8 mouse cellular contexts compared by ENCODE assay signal in genomic region chr8:61908303-61909215, GRCm38 (mm10). TPM values are rescaled to one million over a fixed set of nuclear protein-coding genes. Genes with fewer than 3 reads are reported as not detected.
A peak's percentile ranks its signal among the peaks of the same experiment; 100 is the strongest.
DNase-seq lines count a peak whose midpoint lies in the region; ATAC-seq and TF ChIP-seq lines count a peak whose summit lies in the region.

No protein-coding gene starts in this region.

- H3K4me3 ChIP-seq in liver, postnatal 0 days (ENCODE audit: low read depth, low read length): no peak overlapping the region
- no peak overlapping the region for H3K4me3 ChIP-seq in stomach, embryonic 15.5 days (replicated peaks)

- no peak for TF ChIP-seq EP300 in liver, postnatal 0 days (IDR thresholded peaks at IDR 0.05; ENCODE audit: low read depth)

- TF ChIP-seq CTCF in liver, postnatal 0 days (IDR thresholded peaks at IDR 0.05; ENCODE audit: low read depth): no peak

- H3K4me2 ChIP-seq in liver, postnatal 0 days (ENCODE audit: low read depth, low read length): 0 out of 2 replicates have a peak overlapping the region, but pooled peaks have one; percentile 4
- no peak overlapping the region for H3K4me2 ChIP-seq in stomach, embryonic 15.5 days

- no peak overlapping the region for H3K27ac ChIP-seq in liver, postnatal 0 days (ENCODE audit: low read depth)
- H3K27ac ChIP-seq in stomach, embryonic 15.5 days: no peak overlapping the region

- ATAC-seq in liver, postnatal 0 days: no peak
- ATAC-seq in stomach, embryonic 15.5 days (ENCODE audit: insufficient read depth, low FRiP score, low read depth): peak; percentile 43; the same call in 1 of the 2 replicates

- no peak overlapping the region for H3K9ac ChIP-seq in liver, postnatal 0 days (replicated peaks)
- no peak overlapping the region for H3K9ac ChIP-seq in stomach, embryonic 15.5 days

- H3K9me3 ChIP-seq in liver, postnatal 0 days (ENCODE audit: low read length): no peaks in the 10 kb centered on the region
- H3K9me3 ChIP-seq in stomach, embryonic 15.5 days: no peaks in the 10 kb centered on the region

- H3K27me3 ChIP-seq in liver, postnatal 0 days (ENCODE audit: insufficient read depth, low read length): no peaks in the 10 kb centered on the region
- no peaks in the 10 kb centered on the region for H3K27me3 ChIP-seq in stomach, embryonic 15.5 days (replicated peaks)

- WGBS in liver, postnatal 0 days (ENCODE audit: insufficient replicate concordance): 28% methylated on average over 13 of the region's 13 CpGs
- WGBS in stomach, embryonic 15.5 days: 43% methylated on average over 13 of the region's 13 CpGs

- intact Hi-C loops in left cerebral cortex, postnatal 36 days (cut with DNase I): no loop called here
- intact Hi-C loops in heart, postnatal 10 days (cut with DNase I): no loop called here

- no peaks in the 10 kb centered on the region for H3K4me1 ChIP-seq in liver, postnatal 0 days (ENCODE audit: insufficient read depth)
- H3K4me1 ChIP-seq in stomach, embryonic 15.5 days: no peaks in the 10 kb centered on the region

- H3K36me3 ChIP-seq in liver, postnatal 0 days (replicated peaks; ENCODE audit: insufficient read depth, low read length): no peaks in the 10 kb centered on the region
- H3K36me3 ChIP-seq in stomach, embryonic 15.5 days: no peaks in the 10 kb centered on the region

- DNase-seq in left cerebral cortex, postnatal 36 days (ENCODE audit: low spot score in 2 of 2): peak; percentile 7 to 11
- DNase-seq in left cerebral cortex, adult 11 months (ENCODE audit: low spot score): no peak
- DNase-seq in embryo, embryonic 11 days: peak; percentile 47
- peak; percentile 87 to 88 for DNase-seq in heart, postnatal 10 days
- peak; percentile 31 for DNase-seq in liver, postnatal 0 days
- no peak for DNase-seq in cerebellum, postnatal 25 days
- DNase-seq in spleen, adult 18-20 months: no peak

RNA-seq across cellular contexts. Expression of gene Palld, which starts 6.1 kb away (rescaled TPM):
- total RNA-seq in left cerebral cortex, postnatal 36 days (2021): 1 to 10 TPM; 2.8 to 4.0 TPM
- total RNA-seq in heart, postnatal 10 days (2021): 100 to 1,000 TPM; 280 to 283 TPM
- 10.2 and 11.7 TPM in 2 replicates for polyA plus RNA-seq in liver, postnatal 0 days (2015; fragmentation: Nextera tagmentation; extraction: Ambion mirVana)
- polyA plus RNA-seq in stomach, embryonic 15.5 days (2015; fragmentation: Nextera tagmentation; extraction: Ambion mirVana): 95.5 and 103 TPM in 2 replicates

RNA-seq across cellular contexts. Expression of gene Ddx60, which starts 19.3 kb away (rescaled TPM):
- 1 to 10 TPM in 1 of 2 experiments, under 1 TPM in 1; 0.72 to 1.4 TPM for total RNA-seq in left cerebral cortex, postnatal 36 days (2021)
- 1 to 10 TPM; 1.6 to 1.8 TPM for total RNA-seq in heart, postnatal 10 days (2021)
- polyA plus RNA-seq in liver, postnatal 0 days (2015; fragmentation: Nextera tagmentation; extraction: Ambion mirVana): 2.7 TPM in 2 replicates
- 1.2 and 1.6 TPM in 2 replicates for polyA plus RNA-seq in stomach, embryonic 15.5 days (2015; fragmentation: Nextera tagmentation; extraction: Ambion mirVana)

Comparison
In these comparisons a context has a peak if more than half of its experiments do, and no peak if none do; other contexts are left out.
1. DNase-seq: peak in left cerebral cortex, postnatal 36 days (2 of 2), embryo, embryonic 11 days (single experiment), heart, postnatal 10 days (2 of 2) and liver, postnatal 0 days (single experiment); none in left cerebral cortex, adult 11 months (single experiment), cerebellum, postnatal 25 days (0 of 2) and spleen, adult 18-20 months (0 of 2).
2. RNA of gene Palld, which starts 6.1 kb away (total RNA-seq): 280 to 283 TPM in heart, postnatal 10 days; 2.8 to 4.0 TPM in left cerebral cortex, postnatal 36 days; every median in the first group is over 10 times any median in the second.